Mouse (Mus musculus) gastrocnemius, postnatal 10 days (tissue): ENCODE measurements around the gene Krtap1-4. TPM values are rescaled to one million over a fixed set of nuclear protein-coding genes. Genes with fewer than 3 reads are reported as not detected.
A peak's percentile ranks its signal among the peaks of the same experiment; 100 is the strongest.
"Not testable (repeated sequence)": the region's sequence is repeated elsewhere in the genome, so short reads cannot be mapped to it uniquely, and the experiment has no call there.

Experiments used
- DNase-seq: peaks from one replicate; pipeline ENCODE4 v3.0.0; 2021; ENCODE audit warnings: mixed read lengths
- long read RNA-seq, 2 experiments: library from polyadenylated mRNA; stranded (forward); transcript quantifications; one replicate each; pipeline ENCODE4 v2.0.0; 2021
- total RNA-seq, 2 experiments: library from RNA; stranded (reverse); gene quantifications; 2 replicates each; pipeline ENCODE4 v1.2.3; 2021

Krtap1-4 gene
- not detected for total RNA-seq
- long read RNA-seq, experiment 1: 0 reads
- long read RNA-seq, experiment 2: 0 reads

GRCm38 (mm10) chr11:99583245-99583704 lies at the start of gene Krtap1-4:
Gene Krtap1-4 (minus strand): TSS chr11:99583654.
- DNase-seq: no peak

DNA sequence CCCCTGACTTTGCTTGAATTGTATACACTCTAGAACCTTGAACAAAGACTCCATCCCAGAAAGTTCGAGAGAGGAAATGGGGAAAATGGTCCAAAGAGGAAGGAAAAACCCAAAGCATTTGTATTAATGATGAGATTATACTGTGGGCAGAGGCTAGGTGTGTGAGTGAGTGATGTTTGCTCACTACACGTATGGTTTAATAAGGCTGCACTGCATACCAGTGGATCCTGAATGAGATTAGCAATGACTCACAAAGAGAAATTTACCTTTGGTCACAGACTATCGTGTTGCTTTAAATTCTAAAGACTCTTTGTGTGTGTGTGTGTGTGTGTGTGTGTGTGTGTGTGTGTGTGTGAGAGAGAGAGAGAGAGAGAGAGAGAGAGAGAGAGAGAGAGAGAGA lies 47.4 kb upstream of the Krtap1-4 start:
- DNase-seq: no peak

- no peak for DNase-seq
Measured at GRCm38 (mm10) chr11:99628138-99628537, 44.7 kb upstream of the Krtap1-4 start, which contains the start of gene Krtap4-1. Gene Krtap4-1 (minus strand): TSS chr11:99628238.

DNA sequence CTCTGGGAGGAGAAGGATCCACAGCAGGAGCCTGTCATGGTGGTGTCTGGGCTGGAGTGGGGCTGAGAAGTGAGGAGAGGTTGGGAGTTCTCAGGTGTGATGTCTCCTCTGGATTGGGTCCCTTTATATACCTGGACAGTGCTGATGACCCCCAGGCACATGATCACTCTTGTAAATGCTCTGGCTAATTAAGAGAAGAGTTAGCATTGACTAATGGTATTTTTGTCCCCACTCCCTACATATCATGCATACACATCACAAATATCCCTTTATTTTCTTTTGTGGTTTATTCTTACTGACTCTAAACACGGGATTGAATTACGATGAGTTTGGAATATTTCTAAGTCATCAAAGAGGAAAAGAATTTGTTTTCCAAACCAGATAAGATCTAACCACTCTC lies 36.9 kb upstream of the Krtap1-4 start, which contains the start of gene Gm11562:
Gene Gm11562 (minus strand): TSS at position 101 of the 400 bp plus-strand sequence.
- DNase-seq: no peak

GRCm38 (mm10) chr11:99614796-99615363 lies 31.4 kb upstream of the Krtap1-4 start, which contains the start of gene Krtap2-4:
Gene Krtap2-4 (minus strand): TSS chr11:99614846.
- no peak for DNase-seq

- not testable (repeated sequence) for DNase-seq
Measured at GRCm38 (mm10) chr11:99610089-99610488, 26.6 kb upstream of the Krtap1-4 start, which contains the start of gene Gm11937. Gene Gm11937 (minus strand): TSS chr11:99610189.

DNA sequence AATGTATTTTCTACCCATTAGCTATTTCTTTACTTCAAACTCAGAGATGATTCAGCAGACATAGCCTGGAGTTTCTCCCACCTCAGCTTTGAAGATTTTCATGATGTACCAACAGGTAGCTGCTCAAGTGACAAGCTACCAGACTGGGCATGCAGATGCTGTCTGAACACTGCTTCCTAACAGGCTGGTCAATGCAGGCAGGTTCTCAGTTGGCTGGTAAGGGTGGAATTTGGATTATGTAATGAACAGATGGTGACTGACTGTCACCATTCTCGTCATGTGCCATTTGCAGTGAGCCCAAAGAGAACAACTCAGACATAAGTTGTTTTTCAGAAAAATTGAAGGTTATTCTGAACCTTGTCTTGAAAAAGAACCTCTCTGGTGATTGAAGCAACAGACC lies 25.7 kb upstream of the Krtap1-4 start:
- DNase-seq: no peak

DNA sequence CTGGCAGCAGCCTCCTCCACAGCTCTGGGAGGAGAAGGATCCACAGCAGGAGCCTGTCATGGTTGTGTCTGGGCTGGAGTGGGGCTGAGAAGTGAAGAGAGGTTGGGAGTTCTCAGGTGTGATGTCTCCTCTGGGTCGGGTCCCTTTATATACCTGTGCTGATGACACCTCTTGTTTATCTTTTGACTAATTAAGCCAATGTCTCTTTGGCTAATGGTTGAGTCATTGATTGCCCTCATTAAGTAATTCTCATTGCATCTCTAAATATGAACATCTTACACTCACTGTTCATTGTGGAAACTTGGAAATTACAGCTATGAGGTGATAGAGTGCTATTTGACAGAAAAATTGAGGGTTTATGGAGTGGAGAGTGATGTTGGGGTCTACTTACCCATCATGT lies 19.8 kb upstream of the Krtap1-4 start, which contains the start of gene Gm11938:
Gene Gm11938 (minus strand): TSS at position 101 of the 400 bp plus-strand sequence.
- DNase-seq: not testable (repeated sequence)

GRCm38 (mm10) chr11:99597742-99598141 lies 14.3 kb upstream of the Krtap1-4 start, which contains the start of gene Krtap9-3:
Gene Krtap9-3 (minus strand): TSS chr11:99598105.
- DNase-seq: not testable (repeated sequence)

GRCm38 (mm10) chr11:99590981-99591380 lies 7.5 kb upstream of the Krtap1-4 start, which contains the start of gene Krtap1-3:
Gene Krtap1-3 (minus strand): TSS chr11:99591339.
- DNase-seq: no peak

- DNase-seq: no peak
Measured at GRCm38 (mm10) chr11:99585096-99585495, 1.6 kb upstream of the Krtap1-4 start.

- DNase-seq: no peak
Measured at GRCm38 (mm10) chr11:99581564-99581963, 1.9 kb downstream of the Krtap1-4 start.

- DNase-seq: no peak
Measured at GRCm38 (mm10) chr11:99581051-99581450, 2.4 kb downstream of the Krtap1-4 start.

DNA sequence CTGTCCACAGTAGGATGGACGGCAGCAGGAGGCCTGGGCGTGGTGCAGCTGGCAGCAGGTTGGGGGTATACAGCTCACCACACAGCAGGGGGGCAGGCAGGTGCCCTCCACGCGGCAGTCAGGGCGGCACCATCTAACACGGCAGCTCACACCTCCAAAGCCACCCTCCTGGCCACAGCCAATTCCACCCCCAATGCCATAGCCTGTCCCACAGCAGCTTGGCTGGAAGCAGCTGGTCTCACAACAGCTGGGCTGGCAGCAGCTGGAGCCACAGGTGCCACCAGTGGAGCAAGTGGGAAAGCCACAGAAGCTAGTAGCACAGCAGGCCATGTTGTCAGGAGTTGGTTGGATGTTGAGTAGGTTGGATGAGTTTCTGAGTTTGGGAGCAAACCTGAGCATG lies 2.8 kb downstream of the Krtap1-4 start, which contains the start of gene Krtap1-5:
Gene Krtap1-5 (minus strand): TSS at position 381 of the 400 bp plus-strand sequence.
- no peak for DNase-seq

GRCm38 (mm10) chr11:99574106-99574505 lies 9.3 kb downstream of the Krtap1-4 start:
- DNase-seq: peak; percentile 66

DNA sequence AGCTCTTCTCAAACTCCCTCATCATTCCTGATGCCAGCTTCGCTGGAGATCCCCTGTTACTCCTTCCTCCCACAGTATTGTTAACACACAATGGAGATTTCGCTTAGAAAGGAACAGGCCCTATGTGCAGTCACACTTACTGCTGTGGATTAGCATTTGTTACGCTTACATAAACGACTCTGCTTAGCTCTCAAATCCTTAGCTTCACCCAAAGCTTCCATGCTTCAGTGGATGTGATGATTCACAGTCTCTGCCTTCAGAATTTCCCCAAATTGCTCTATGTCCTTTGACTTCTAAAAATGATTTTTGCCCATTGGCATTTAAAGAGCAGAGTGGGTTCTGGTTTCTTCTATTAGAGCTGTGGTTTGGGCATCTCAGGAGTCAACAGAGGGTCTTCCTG lies 10.3 kb downstream of the Krtap1-4 start:
- no peak for DNase-seq

GRCm38 (mm10) chr11:99566530-99566929 lies 16.9 kb downstream of the Krtap1-4 start, which contains the start of gene Krtap3-1:
Gene Krtap3-1 (minus strand): TSS chr11:99566630.
- no peak for DNase-seq

GRCm38 (mm10) chr11:99562580-99562979 lies 20.9 kb downstream of the Krtap1-4 start:
- no peak for DNase-seq

- DNase-seq: no peak
Measured at GRCm38 (mm10) chr11:99559366-99559765, 24.1 kb downstream of the Krtap1-4 start, which contains the start of gene Gm11939. Gene Gm11939 (minus strand): TSS chr11:99559466.

DNA sequence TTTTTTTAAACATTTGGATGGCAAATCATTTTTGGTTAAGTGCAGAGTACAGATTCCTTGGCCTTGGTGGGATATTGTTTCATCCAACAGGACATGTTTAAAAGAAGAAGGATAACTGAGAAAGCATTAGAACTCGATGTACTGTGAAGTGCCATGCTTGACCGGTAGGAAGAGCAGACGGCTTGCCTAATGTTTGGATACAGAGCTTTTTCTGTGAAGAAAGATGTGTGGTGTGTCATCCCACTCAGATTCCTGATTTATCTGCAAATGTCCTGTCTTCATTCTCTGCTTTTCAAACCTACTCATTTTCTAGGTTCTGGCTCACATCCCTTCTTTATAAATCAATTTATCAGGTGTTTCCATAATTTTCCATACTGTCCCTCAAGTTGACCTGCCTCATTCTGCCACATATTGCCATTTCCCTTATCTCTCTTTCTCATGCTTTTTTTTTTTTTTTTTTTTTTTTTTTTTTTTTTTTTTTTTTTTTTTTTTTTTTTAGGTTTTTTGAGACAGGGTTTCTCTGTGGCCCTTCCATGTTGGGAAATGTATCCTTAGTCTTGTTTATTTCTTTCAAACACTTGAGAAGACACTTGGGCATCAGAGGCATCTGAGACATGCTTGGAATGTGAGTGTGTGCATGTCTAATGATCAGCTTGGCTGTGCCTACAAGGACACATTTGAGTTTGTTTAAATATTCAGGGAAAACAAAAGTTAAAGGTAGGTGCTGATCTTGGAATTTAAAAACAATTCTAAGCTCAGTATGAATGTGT lies 25.3 kb downstream of the Krtap1-4 start:
- no peak for DNase-seq

- no peak for DNase-seq
Measured at GRCm38 (mm10) chr11:99556753-99557152, 26.7 kb downstream of the Krtap1-4 start, which contains the start of gene Krtap3-2. Gene Krtap3-2 (minus strand): TSS chr11:99556853.

DNA sequence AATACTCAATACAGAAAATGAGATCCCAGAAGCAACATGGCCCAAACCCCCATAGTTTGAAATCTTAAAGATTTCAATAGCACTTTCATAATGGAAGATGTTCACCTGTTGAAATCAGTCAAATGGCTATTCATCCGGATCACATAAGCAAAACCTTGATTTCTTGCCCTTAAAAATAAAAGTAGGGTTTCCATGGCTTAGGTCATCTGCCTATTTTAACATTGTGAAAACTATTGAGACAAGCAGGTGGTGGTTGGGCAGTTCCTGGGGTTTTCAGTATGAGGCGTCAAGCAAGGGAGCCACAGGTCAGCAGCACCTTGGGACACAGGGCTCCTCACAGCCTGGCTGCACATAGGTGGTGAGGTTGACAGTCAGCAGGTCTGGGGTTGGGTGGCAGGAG lies 27.3 kb downstream of the Krtap1-4 start:
- no peak for DNase-seq

DNA sequence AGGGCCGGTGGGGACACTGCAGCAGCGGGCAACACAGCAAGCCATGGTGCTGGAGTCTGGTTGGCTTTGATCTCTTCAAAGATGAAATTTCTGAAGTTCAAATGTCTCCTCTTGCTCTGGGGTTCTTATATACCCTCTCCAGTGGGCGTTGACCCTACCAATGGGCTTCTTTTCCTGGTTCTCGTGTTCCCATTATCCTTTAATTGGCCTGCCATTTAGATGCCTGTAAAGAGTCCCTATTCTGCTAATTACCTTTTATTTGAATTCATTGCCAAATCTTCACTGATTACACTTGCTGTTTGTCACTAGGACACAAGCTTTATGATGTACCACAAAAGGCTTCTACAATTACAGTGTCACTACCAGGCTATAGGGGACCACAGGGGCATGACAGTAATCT lies 32.7 kb downstream of the Krtap1-4 start, which contains the start of gene Krtap3-3:
Gene Krtap3-3 (minus strand): TSS at position 101 of the 400 bp plus-strand sequence.
- no peak for DNase-seq
